Mouse (Mus musculus) left cerebral cortex, adult 6 months (tissue): ENCODE results near the gene Enho. TPM values are rescaled to one million over a fixed set of nuclear protein-coding genes. Genes with fewer than 3 reads are reported as not detected.

Experiments
- long read RNA-seq, 2 experiments: library from polyadenylated mRNA; unstranded; transcript quantifications; one replicate each; pipeline ENCODE4 v2.0.0; 2019 to 2020
- polyA plus RNA-seq: library from polyadenylated mRNA; unstranded; fragments of <200 nt; fragmentation: Nextera tagmentation; gene quantifications from 2 replicates; pipeline ENCODE4 v1.2.3, GENCODE M21; 2021

Gene Enho
- polyA plus RNA-seq, result 60.8 and 85.8 TPM in 2 replicates
- long read RNA-seq, experiment 1, transcript Enho-201 (2 exons, 1,269 nt), result major isoform, 31 of 35 reads
- long read RNA-seq, experiment 1, partial matches to known transcripts, result 4 of 35 reads
- long read RNA-seq, experiment 1, other reads (novel, unspliced or antisense), result 0 of 35 reads
- long read RNA-seq, experiment 2, transcript Enho-201 (2 exons, 1,269 nt), result major isoform, 77 of 84 reads
- long read RNA-seq, experiment 2, partial matches to known transcripts, result 7 of 84 reads
- long read RNA-seq, experiment 2, other reads (novel, unspliced or antisense), result 0 of 84 reads

DNA sequence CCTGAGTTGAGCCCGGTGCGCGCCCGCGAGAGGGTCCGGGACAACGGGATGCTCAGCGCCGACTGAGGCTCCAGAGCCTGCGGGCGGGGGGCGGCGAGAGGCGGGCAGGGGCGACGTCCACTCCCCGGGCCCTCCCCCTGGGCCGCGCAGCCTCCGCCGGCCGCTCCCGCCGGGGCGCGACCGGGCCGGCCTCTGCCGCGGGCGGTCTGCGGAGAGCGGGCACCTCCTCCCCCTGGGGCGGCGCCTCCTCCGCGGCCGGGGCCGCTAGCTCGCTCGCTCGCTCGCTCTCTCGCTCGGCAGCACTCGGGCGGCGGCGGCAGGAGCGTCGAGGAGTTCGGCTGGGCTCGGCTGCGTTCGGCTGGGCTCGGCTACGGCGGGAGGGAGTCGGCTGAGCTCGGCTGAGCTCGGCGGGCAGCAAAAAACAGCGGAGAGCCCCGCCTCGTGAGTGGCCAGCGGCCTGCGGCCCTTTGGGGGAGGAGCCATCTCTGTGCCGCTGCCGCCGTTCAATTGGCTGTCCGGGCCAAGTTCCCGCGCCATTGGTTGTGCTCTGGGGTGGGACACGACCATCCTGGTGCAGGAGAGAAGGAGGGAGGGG is at the start of gene Enho:
Gene Enho (minus strand): TSS at position 412 of the 595 bp plus-strand sequence.

Other genes starting within 250 kb of the Enho start
- gene Kif24, start 175.4 kb downstream of the Enho start, polyA plus RNA-seq, result 0.27 and 0.65 TPM in 2 replicates
- gene Nudt2, start 175.2 kb downstream of the Enho start, polyA plus RNA-seq, result 88.6 and 102 TPM in 2 replicates
- 14.3 and 15.9 TPM in 2 replicates for gene AI464131, start 137.2 kb downstream of the Enho start, polyA plus RNA-seq
- gene 1110017D15Rik, start 123.0 kb downstream of the Enho start, polyA plus RNA-seq, result 6.9 and 10.6 TPM in 2 replicates
- gene Fam219a, start 70.8 kb downstream of the Enho start, polyA plus RNA-seq, result 19.0 and 30.9 TPM in 2 replicates
- gene Dnaic1, start 70.5 kb downstream of the Enho start, polyA plus RNA-seq, result 4.4 and 6.1 TPM in 2 replicates
- gene Cntfr, start 56.8 kb upstream of the Enho start, polyA plus RNA-seq, result 9.3 and 54.4 TPM in 2 replicates
- 44.0 and 45.9 TPM in 2 replicates for gene Il11ra1, start 59.7 kb upstream of the Enho start, polyA plus RNA-seq
- 58.7 and 59.1 TPM in 2 replicates for gene Rpp25l, start 73.2 kb upstream of the Enho start, polyA plus RNA-seq
- gene Dctn3, start 82.8 kb upstream of the Enho start, polyA plus RNA-seq, result 305 and 362 TPM in 2 replicates
- gene Arid3c, start 90.8 kb upstream of the Enho start, polyA plus RNA-seq, result 0.15 and 0.20 TPM in 2 replicates
- gene Galt, start 114.9 kb upstream of the Enho start, polyA plus RNA-seq, result 67.8 and 70.7 TPM in 2 replicates
- gene Sigmar1, start 115.8 kb upstream of the Enho start, polyA plus RNA-seq, result 28.7 and 53.6 TPM in 2 replicates
- 559 and 584 TPM in 2 replicates for gene Ccl27a, start 133.9 kb upstream of the Enho start, polyA plus RNA-seq